Mouse (Mus musculus) gastrocnemius, postnatal 10 days (tissue): Measurements from ENCODE around the gene Lce1e. TPM values are rescaled to one million over a fixed set of nuclear protein-coding genes. Genes with fewer than 3 reads are reported as not detected.
A peak's percentile ranks its signal among the peaks of the same experiment; 100 is the strongest.

ENCODE experiments used
- DNase-seq: peaks from one replicate; pipeline ENCODE4 v3.0.0; 2021; ENCODE audit warnings: mixed read lengths
- long read RNA-seq, 2 experiments: library from polyadenylated mRNA; stranded (forward); transcript quantifications; one replicate each; pipeline ENCODE4 v2.0.0; 2021
- total RNA-seq, 2 experiments: library from RNA; stranded (reverse); gene quantifications; 2 replicates each; pipeline ENCODE4 v1.2.3; 2021

Gene Lce1e
- not detected for total RNA-seq
- long read RNA-seq, experiment 1: 0 reads
- long read RNA-seq, experiment 2: 0 reads

GRCm38 (mm10) chr3:92708974-92709373 is at the start of gene Lce1e:
Gene Lce1e (minus strand): TSS chr3:92709074.
- no peak for DNase-seq

- no peak for DNase-seq
Observed at GRCm38 (mm10) chr3:92753197-92753596, 44.3 kb upstream of the Lce1e start.

DNA sequence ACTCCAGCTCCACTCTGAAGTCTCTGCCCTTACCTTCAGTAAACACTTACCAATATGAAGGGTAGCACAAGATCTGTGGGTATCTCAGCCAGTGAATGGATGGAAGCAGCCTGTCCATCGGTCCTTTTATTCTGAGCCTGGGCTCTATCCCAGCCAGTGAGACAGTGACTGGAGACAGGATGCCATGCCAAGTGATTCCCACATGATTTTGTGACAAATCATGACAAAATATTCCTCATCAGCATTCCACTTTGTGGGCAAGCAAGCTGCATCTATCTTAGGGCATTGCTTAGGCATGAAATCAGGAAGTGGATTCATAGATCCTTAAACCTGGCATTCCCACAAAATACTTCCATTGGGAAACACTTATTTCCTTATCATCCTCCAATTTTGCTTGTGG is 43.4 kb upstream of the Lce1e start, which contains the start of gene Lce1g:
Gene Lce1g (minus strand): TSS at position 101 of the 400 bp plus-strand sequence.
- no peak for DNase-seq

- DNase-seq: no peak
Observed at GRCm38 (mm10) chr3:92738996-92739395, 30.1 kb upstream of the Lce1e start, which contains the start of gene Gm38119. Gene Gm38119 (minus strand): TSS chr3:92739096.

GRCm38 (mm10) chr3:92722631-92723030 is 13.8 kb upstream of the Lce1e start:
- no peak for DNase-seq

DNA sequence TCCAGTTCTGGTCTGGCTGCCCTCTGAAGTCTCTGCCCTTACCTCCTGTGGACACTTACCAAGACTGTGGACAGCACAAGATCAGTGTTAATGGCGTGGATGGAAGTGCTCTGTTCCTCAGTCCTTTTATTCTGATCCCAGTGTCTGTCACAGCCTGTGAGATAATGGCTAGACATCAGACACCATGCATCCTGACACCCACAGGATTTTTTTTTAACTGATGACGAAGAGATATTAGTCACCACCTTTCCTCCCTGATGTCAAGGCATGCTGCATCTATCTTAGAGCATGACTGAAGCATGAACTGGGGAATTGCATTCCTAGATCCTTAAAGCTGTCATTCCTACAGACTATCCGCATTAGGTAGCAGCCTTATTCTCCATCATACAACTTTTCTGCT is 11.4 kb upstream of the Lce1e start, which contains the start of gene Lce1f:
Gene Lce1f (minus strand): TSS at position 101 of the 400 bp plus-strand sequence.
- no peak for DNase-seq

DNA sequence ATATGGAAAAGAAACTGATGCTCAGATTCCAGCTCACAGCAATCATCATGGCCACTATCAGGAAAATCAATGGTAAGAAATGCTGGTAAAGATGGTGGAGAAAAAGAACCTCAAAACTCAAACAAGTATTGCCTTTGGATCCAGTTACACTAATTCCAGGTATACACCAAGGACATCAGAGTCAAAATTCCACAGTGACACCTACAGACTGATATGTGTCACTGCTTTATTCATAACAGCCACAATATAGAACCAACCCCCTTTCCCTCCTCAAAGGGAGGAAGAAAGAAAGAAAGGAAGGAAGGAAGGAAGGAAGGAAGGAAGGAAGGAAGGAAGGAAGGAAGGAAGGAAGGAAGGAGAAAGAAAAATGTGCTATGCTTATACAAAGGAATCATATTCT is 6.2 kb upstream of the Lce1e start:
- no peak for DNase-seq

GRCm38 (mm10) chr3:92694613-92695012 is 14.3 kb downstream of the Lce1e start:
- DNase-seq: no peak

- DNase-seq: no peak
Observed at GRCm38 (mm10) chr3:92691688-92692087, 17.2 kb downstream of the Lce1e start.

- peak; percentile 19 for DNase-seq
Observed at GRCm38 (mm10) chr3:92689154-92689553, 19.7 kb downstream of the Lce1e start.

DNA sequence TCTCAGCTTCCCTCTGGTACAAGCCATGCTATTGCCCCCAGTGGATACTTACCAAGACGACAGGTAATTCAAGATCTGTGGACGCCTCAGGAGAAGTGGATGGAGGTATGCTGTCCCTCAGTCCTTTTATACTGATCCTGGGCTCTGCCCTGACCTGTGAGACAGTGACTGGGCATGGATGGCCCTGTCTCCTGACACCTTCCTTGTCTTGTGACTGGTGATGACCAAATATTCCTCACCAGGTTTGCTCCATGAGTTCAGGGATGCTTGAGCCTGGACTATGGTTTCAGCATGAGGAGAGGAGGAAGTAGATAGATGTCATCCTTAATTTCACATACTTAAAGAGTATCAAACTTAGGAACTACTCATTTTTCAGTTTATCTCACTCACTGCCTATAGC is 21.8 kb downstream of the Lce1e start, which contains the start of gene Lce1d:
Gene Lce1d (minus strand): TSS at position 101 of the 400 bp plus-strand sequence.
- no peak for DNase-seq

DNA sequence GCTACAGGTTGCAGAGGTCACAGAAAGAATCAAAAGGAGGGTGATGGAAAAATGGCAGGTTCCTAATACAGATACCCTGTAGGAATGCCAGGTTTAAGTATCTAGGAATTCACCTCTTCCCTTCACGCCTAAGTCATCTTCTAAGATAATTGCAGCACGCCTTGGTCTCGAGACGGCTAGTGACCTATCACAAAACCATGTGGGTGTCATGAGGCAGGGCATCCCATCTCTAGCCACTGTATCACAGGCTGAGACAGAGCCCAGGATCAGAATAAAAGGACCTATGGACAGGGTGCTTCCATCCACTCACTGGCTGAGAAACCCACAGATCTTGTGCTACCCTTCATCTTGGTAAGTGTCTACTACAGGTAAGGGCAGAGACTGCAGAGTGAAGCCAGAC is 29.9 kb downstream of the Lce1e start, which contains the start of gene Lce1c:
Gene Lce1c (plus strand): TSS at position 301 of the 400 bp plus-strand sequence.
- no peak for DNase-seq

GRCm38 (mm10) chr3:92670215-92670614 is 38.7 kb downstream of the Lce1e start, which contains the start of gene Lce1a2:
Gene Lce1a2 (minus strand): TSS chr3:92670315.
- DNase-seq: no peak

Other genes starting within 250 kb of the Lce1e start
- gene Sprr1a, start 223.2 kb downstream of the Lce1e start, total RNA-seq: not detected
- gene Sprr4, start 208.6 kb downstream of the Lce1e start, total RNA-seq: not detected
- gene 2310046K23Rik, start 174.6 kb downstream of the Lce1e start, total RNA-seq: not detected
- not detected for gene Ivl, start 135.3 kb downstream of the Lce1e start, total RNA-seq
- not detected for gene Smcp, start 120.1 kb downstream of the Lce1e start, total RNA-seq
- not detected for gene 2210017I01Rik, start 101.6 kb downstream of the Lce1e start, total RNA-seq
- not detected for gene Lce6a, start 87.4 kb downstream of the Lce1e start, total RNA-seq
- gene Lce1a1, start 60.8 kb downstream of the Lce1e start, total RNA-seq: not detected
- not detected for gene Lce1b, start 52.1 kb downstream of the Lce1e start, total RNA-seq
- not detected for gene Lce1a2, start 38.8 kb downstream of the Lce1e start, total RNA-seq
- gene Lce1c, start 29.8 kb downstream of the Lce1e start, total RNA-seq: not detected
- gene Lce1d, start 21.9 kb downstream of the Lce1e start, total RNA-seq: not detected
- gene Lce1f, start 11.3 kb upstream of the Lce1e start, total RNA-seq: not detected
- not detected for gene Gm38119, start 30.0 kb upstream of the Lce1e start, total RNA-seq
- gene Lce1g, start 43.3 kb upstream of the Lce1e start, total RNA-seq: not detected
- not detected for gene Lce1h, start 56.0 kb upstream of the Lce1e start, total RNA-seq
- gene Lce1i, start 69.8 kb upstream of the Lce1e start, total RNA-seq: not detected
- not detected for gene Lce1j, start 81.4 kb upstream of the Lce1e start, total RNA-seq
- not detected for gene Lce1k, start 98.8 kb upstream of the Lce1e start, total RNA-seq
- gene Kprp, start 118.2 kb upstream of the Lce1e start, total RNA-seq: not detected
- not detected for gene Lce1l, start 142.2 kb upstream of the Lce1e start, total RNA-seq
- gene 2310050C09Rik, start 161.1 kb upstream of the Lce1e start, total RNA-seq: not detected
- not detected for gene Lce3a, start 217.2 kb upstream of the Lce1e start, total RNA-seq
- gene Lce3b, start 223.9 kb upstream of the Lce1e start, total RNA-seq: not detected
- not detected for gene Lce3c, start 235.4 kb upstream of the Lce1e start, total RNA-seq
- not detected for gene Lce3d, start 248.3 kb upstream of the Lce1e start, total RNA-seq